32 mouse cellular contexts compared by ENCODE assay signal in the genomic region with DNA sequence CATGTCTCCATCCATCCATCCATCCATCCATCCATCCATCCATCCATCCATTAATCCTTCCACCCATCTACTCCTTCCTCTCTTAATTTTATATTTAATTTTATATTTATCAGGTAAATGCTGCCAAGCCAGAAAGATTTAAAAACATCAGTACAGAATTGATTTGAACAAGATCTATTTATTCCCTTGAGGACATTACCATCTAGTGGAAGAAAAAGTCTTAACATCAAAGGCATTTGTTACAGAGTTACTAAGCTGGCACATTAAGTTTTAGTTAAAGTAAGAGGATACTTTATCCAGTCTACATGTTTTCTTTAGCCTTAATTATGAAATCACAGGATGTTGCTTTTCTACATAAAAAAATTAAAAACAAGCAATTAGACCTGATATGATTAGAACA. TPM values are rescaled to one million over a fixed set of nuclear protein-coding genes. Genes with fewer than 3 reads are reported as not detected.
DNase-seq lines count a peak whose midpoint lies in the region; ATAC-seq and TF ChIP-seq lines count a peak whose summit lies in the region.
"Had no signal": no experiment of that assay in that cellular context is flagged by ENCODE, and none has a peak within 500 bp of the region (broad histone marks: within the 10 kb centered on the region; RNA-seq: fewer than 3 reads in every experiment).

No protein-coding gene starts in this region.

- H3K4me1 ChIP-seq in forebrain, postnatal 0 days (ENCODE audit: insufficient read depth): no peaks in the 10 kb centered on the region
- no peaks in the 10 kb centered on the region for H3K4me1 ChIP-seq in forebrain, embryonic 11.5 days (replicated peaks; ENCODE audit: control insufficient read depth, insufficient read depth, low read length)
- no peaks in the 10 kb centered on the region for H3K4me1 ChIP-seq in liver, adult 2 months (ENCODE audit: control insufficient read depth, insufficient read depth, low read length)
- H3K4me1 ChIP-seq in liver, embryonic 12.5 days: no peaks in the 10 kb centered on the region
- H3K4me1 ChIP-seq: forebrain, embryonic 13.5 days; hindbrain, embryonic 15.5 days; neural tube, embryonic 15.5 days had no signal

- H3K36me3 ChIP-seq in forebrain, postnatal 0 days (ENCODE audit: insufficient read depth): no peaks in the 10 kb centered on the region
- no peaks in the 10 kb centered on the region for H3K36me3 ChIP-seq in forebrain, embryonic 11.5 days (ENCODE audit: control insufficient read depth, insufficient read depth, low read length)
- H3K36me3 ChIP-seq in liver, adult 2 months (ENCODE audit: control insufficient read depth, insufficient read depth, low read length): no peaks in the 10 kb centered on the region
- no peaks in the 10 kb centered on the region for H3K36me3 ChIP-seq in liver, embryonic 12.5 days
- H3K36me3 ChIP-seq: hindbrain, embryonic 15.5 days; neural tube, embryonic 15.5 days had no signal

- no peaks in the 10 kb centered on the region for H3K9me3 ChIP-seq in forebrain, postnatal 0 days (ENCODE audit: low read length)
- H3K9me3 ChIP-seq in forebrain, embryonic 11.5 days (ENCODE audit: control insufficient read depth, low read length): no peaks in the 10 kb centered on the region
- H3K9me3 ChIP-seq in liver, embryonic 12.5 days (replicated peaks): no peaks in the 10 kb centered on the region
- H3K9me3 ChIP-seq: forebrain, embryonic 13.5 days; hindbrain, embryonic 15.5 days; neural tube, embryonic 15.5 days had no signal

- no peaks in the 10 kb centered on the region for H3K79me2 ChIP-seq in liver, adult 2 months (ENCODE audit: control insufficient read depth, insufficient read depth, low read length)

- peak; percentile 47; the same call in 1 of the 2 replicates for ATAC-seq in forebrain, postnatal 0 days
- ATAC-seq in forebrain, embryonic 11.5 days (replicated peaks; ENCODE audit: low FRiP score): no peak
- ATAC-seq in liver, embryonic 12.5 days: no peak
- no peak for ATAC-seq in monocyte, adult 5-6 weeks (replicated peaks; ENCODE audit: insufficient number of reproducible peaks, low FRiP score, low TSS enrichment, poor library complexity, severe bottlenecking)
- ATAC-seq: forebrain, embryonic 13.5 days; Patski had no signal

- no peak overlapping the region for H3K4me2 ChIP-seq in forebrain, postnatal 0 days (ENCODE audit: low read depth)
- H3K4me2 ChIP-seq in forebrain, embryonic 11.5 days (ENCODE audit: low read depth, low read length, severe bottlenecking): no peak overlapping the region
- H3K4me2 ChIP-seq in liver, embryonic 12.5 days: no peak overlapping the region
- H3K4me2 ChIP-seq: forebrain, embryonic 13.5 days; hindbrain, embryonic 15.5 days; midbrain, embryonic 11.5 days; neural tube, embryonic 15.5 days had no signal

- no peak overlapping the region for H3K27ac ChIP-seq in forebrain, postnatal 0 days (ENCODE audit: low read depth, low read length)
- no peak overlapping the region for H3K27ac ChIP-seq in forebrain, embryonic 11.5 days (ENCODE audit: low read depth, low read length)
- no peak overlapping the region for H3K27ac ChIP-seq in liver, adult 2 months (replicated peaks; ENCODE audit: insufficient read depth, low read depth, low read length)
- no peak overlapping the region for H3K27ac ChIP-seq in liver, embryonic 12.5 days
- H3K27ac ChIP-seq: forebrain, embryonic 13.5 days; hindbrain, embryonic 15.5 days; macrophage; neural tube, embryonic 15.5 days had no signal

- no peak overlapping the region for H3K4me3 ChIP-seq in forebrain, postnatal 0 days (ENCODE audit: low read depth, low read length)
- no peak overlapping the region for H3K4me3 ChIP-seq in forebrain, embryonic 11.5 days (ENCODE audit: low read depth, low read length)
- H3K4me3 ChIP-seq in liver, adult 2 months (ENCODE audit: insufficient read depth, low read depth, low read length): no peak overlapping the region
- no peak overlapping the region for H3K4me3 ChIP-seq in liver, embryonic 12.5 days
- H3K4me3 ChIP-seq: forebrain, embryonic 13.5 days; hindbrain, embryonic 15.5 days; myocyte; neural tube, embryonic 15.5 days had no signal

- DNase-seq in forebrain, postnatal 0 days: peak; percentile 8
- DNase-seq in forebrain, embryonic 11.5 days (ENCODE audit: low spot score): no peak
- peak; percentile 28 for DNase-seq in liver, adult 2 months (ENCODE audit: extremely low read depth, low read depth, low spot score)
- peak; percentile 6 for DNase-seq in CD4-positive helper T cell, adult 2 months (ENCODE audit: low read depth, low spot score)
- peak; percentile 40 for DNase-seq in naive thymus-derived CD4-positive, alpha-beta T cell, adult 2 months (ENCODE audit: low read depth)
- DNase-seq in adrenal gland, postnatal 14 days: no peak
- DNase-seq: adrenal gland, adult 8-10 months; B cell, adult 2 months; cerebellum, adult 11-12 months; gastrocnemius, postnatal 14 days; heart, adult 18-20 months; heart, postnatal 4 days; kidney, adult 8-10 months; kidney, postnatal 25 days; lung, adult 18-20 months; right cerebral cortex, postnatal 14 days; spleen, adult 18-20 months; thymus, adult 18-20 months had no signal

- no peak overlapping the region for H3K9ac ChIP-seq in forebrain, postnatal 0 days
- H3K9ac ChIP-seq in forebrain, embryonic 11.5 days (ENCODE audit: low read length): no peak overlapping the region
- H3K9ac ChIP-seq in liver, adult 2 months (ENCODE audit: low read depth, low read length): no peak overlapping the region
- H3K9ac ChIP-seq in liver, embryonic 12.5 days: no peak overlapping the region
- H3K9ac ChIP-seq: forebrain, embryonic 13.5 days; hindbrain, embryonic 15.5 days; neural tube, embryonic 15.5 days had no signal

- no peaks in the 10 kb centered on the region for H3K27me3 ChIP-seq in forebrain, postnatal 0 days (ENCODE audit: insufficient read depth, low read length)
- no peaks in the 10 kb centered on the region for H3K27me3 ChIP-seq in forebrain, embryonic 11.5 days (ENCODE audit: control insufficient read depth, insufficient read depth, low read length)
- no peaks in the 10 kb centered on the region for H3K27me3 ChIP-seq in liver, adult 2 months (ENCODE audit: control insufficient read depth, insufficient read depth, low read length)
- H3K27me3 ChIP-seq in liver, embryonic 12.5 days (replicated peaks): no peaks in the 10 kb centered on the region
- H3K27me3 ChIP-seq: forebrain, embryonic 13.5 days; hindbrain, embryonic 15.5 days; neural tube, embryonic 15.5 days had no signal

- TF ChIP-seq POLR2A in liver, adult 2 months (IDR thresholded peaks at IDR 0.05; ENCODE audit: extremely low read depth, insufficient read depth, low read length): no peak

- TF ChIP-seq CTCF in forebrain, postnatal 0 days (IDR thresholded peaks at IDR 0.05; ENCODE audit: low read depth): peak; percentile 24; the same call in 1 of the 2 replicates
- TF ChIP-seq CTCF in liver, adult 2 months (IDR thresholded peaks at IDR 0.05; ENCODE audit: low read depth, low read length): peak; percentile 47

RNA-seq across cellular contexts. Expression of a gene that starts 42.0 kb away (rescaled TPM):
- not detected in 2 replicates for total RNA-seq in forebrain, postnatal 0 days (2014; rRNA removed)
- not detected in 2 replicates for polyA plus RNA-seq in forebrain, postnatal 0 days (2015; fragmentation: Nextera tagmentation; extraction: Ambion mirVana)
- polyA plus RNA-seq in forebrain, embryonic 11.5 days (2014; fragmentation: Nextera tagmentation; extraction: Ambion mirVana): not detected in 2 replicates
- not detected in 2 replicates for total RNA-seq in liver, adult 2 months (2014; rRNA removed)
- not detected in 2 replicates for polyA plus RNA-seq in liver, adult 2 months (2012; rRNA removed)
- not detected in 2 replicates for polyA plus RNA-seq in liver, embryonic 12.5 days (2016; fragmentation: Nextera tagmentation; extraction: Ambion mirVana)
- not detected in 3 replicates for total RNA-seq in monocyte, adult 5-6 weeks (2017)
- not detected in 2 replicates for total RNA-seq in adrenal gland, postnatal 14 days (2021)
- total RNA-seq: adrenal gland, adult 8-10 months; ES-E14; gastrocnemius, postnatal 14 days; heart, adult 18-20 months; heart, postnatal 4 days; layer of hippocampus, postnatal 14 days; left cerebral cortex, postnatal 14 days had no signal
- polyA plus RNA-seq: forebrain, embryonic 13.5 days; heart, embryonic 14.5 days; hindbrain, embryonic 15.5 days; limb, embryonic 14.5 days; macrophage; midbrain, embryonic 11.5 days; myocyte; neural tube, embryonic 15.5 days; Patski had no signal

RNA-seq across cellular contexts. Expression of a gene that starts 54.9 kb away (rescaled TPM):
- total RNA-seq in forebrain, postnatal 0 days (2014; rRNA removed): not detected in 2 replicates
- polyA plus RNA-seq in forebrain, postnatal 0 days (2015; fragmentation: Nextera tagmentation; extraction: Ambion mirVana): not detected in 2 replicates
- not detected in 2 replicates for polyA plus RNA-seq in forebrain, embryonic 11.5 days (2014; fragmentation: Nextera tagmentation; extraction: Ambion mirVana)
- not detected in 2 replicates for total RNA-seq in liver, adult 2 months (2014; rRNA removed)
- polyA plus RNA-seq in liver, adult 2 months (2012; rRNA removed): not detected in 2 replicates
- polyA plus RNA-seq in liver, embryonic 12.5 days (2016; fragmentation: Nextera tagmentation; extraction: Ambion mirVana): not detected in 2 replicates
- 1.3 to 2.0 TPM in 2 of 3 replicates, not detected in the other for total RNA-seq in monocyte, adult 5-6 weeks (2017)
- not detected in 2 replicates for total RNA-seq in adrenal gland, postnatal 14 days (2021)
- total RNA-seq: adrenal gland, adult 8-10 months; ES-E14; gastrocnemius, postnatal 14 days; heart, adult 18-20 months; heart, postnatal 4 days; layer of hippocampus, postnatal 14 days; left cerebral cortex, postnatal 14 days had no signal
- polyA plus RNA-seq: forebrain, embryonic 13.5 days; heart, embryonic 14.5 days; hindbrain, embryonic 15.5 days; limb, embryonic 14.5 days; macrophage; midbrain, embryonic 11.5 days; myocyte; neural tube, embryonic 15.5 days; Patski had no signal

Comparison
In these comparisons a context has a peak if more than half of its experiments do, and no peak if none do; other contexts are left out.
1. DNase-seq: peak in forebrain, postnatal 0 days (single experiment), liver, adult 2 months (single experiment), CD4-positive helper T cell, adult 2 months (single experiment) and naive thymus-derived CD4-positive, alpha-beta T cell, adult 2 months (single experiment); none in forebrain, embryonic 11.5 days (single experiment) and adrenal gland, postnatal 14 days (single experiment).